Mouse (Mus musculus): ENCODE data around the gene Myo15b.
"Not testable (repeated sequence)": the region's sequence is repeated elsewhere in the genome, so short reads cannot be mapped to it uniquely, and the experiment has no call there.

Gene Myo15b

GRCm38 (mm10) chr11:115830550-115831325, 27.5 kb upstream of the Myo15b start:
- DNase-seq (ENCODE audit: low read depth, low spot score) = no peak

- DNase-seq (ENCODE audit: low read depth, low spot score) = no peak
Observed at GRCm38 (mm10) chr11:115831518-115831917, 26.7 kb upstream of the Myo15b start.

GRCm38 (mm10) chr11:115832064-115832463, 26.1 kb upstream of the Myo15b start:
- DNase-seq (ENCODE audit: low read depth, low spot score) = no peak

GRCm38 (mm10) chr11:115832523-115832922, 25.7 kb upstream of the Myo15b start:
- DNase-seq (ENCODE audit: low read depth, low spot score) = peak; percentile 64

GRCm38 (mm10) chr11:115833021-115833513, 25.1 kb upstream of the Myo15b start:
- DNase-seq (ENCODE audit: low read depth, low spot score) = no peak

GRCm38 (mm10) chr11:115834033-115834432, 24.2 kb upstream of the Myo15b start:
- no peak for DNase-seq (ENCODE audit: low read depth, low spot score)

- DNase-seq (ENCODE audit: low read depth, low spot score) = no peak
Observed at GRCm38 (mm10) chr11:115836656-115837395, 21.4 kb upstream of the Myo15b start.

- no peak for DNase-seq (ENCODE audit: low read depth, low spot score)
Observed at GRCm38 (mm10) chr11:115837606-115838345, 20.4 kb upstream of the Myo15b start.

GRCm38 (mm10) chr11:115838895-115839311, 19.3 kb upstream of the Myo15b start:
- no peak for DNase-seq (ENCODE audit: low read depth, low spot score)

- no peak for DNase-seq (ENCODE audit: low read depth, low spot score)
Observed at GRCm38 (mm10) chr11:115839732-115840131, 18.5 kb upstream of the Myo15b start.

GRCm38 (mm10) chr11:115841044-115841443, 17.2 kb upstream of the Myo15b start:
- no peak for DNase-seq (ENCODE audit: low read depth, low spot score)

- no peak for DNase-seq (ENCODE audit: low read depth, low spot score)
Observed at GRCm38 (mm10) chr11:115841961-115842550, 16.1 kb upstream of the Myo15b start.

- no peak for DNase-seq (ENCODE audit: low read depth, low spot score)
Observed at GRCm38 (mm10) chr11:115843141-115843890, 14.9 kb upstream of the Myo15b start.

GRCm38 (mm10) chr11:115843891-115844239, 14.3 kb upstream of the Myo15b start:
- no peak for DNase-seq (ENCODE audit: low read depth, low spot score)

- no peak for DNase-seq (ENCODE audit: low read depth, low spot score)
Observed at GRCm38 (mm10) chr11:115844240-115844639, 14.0 kb upstream of the Myo15b start.

GRCm38 (mm10) chr11:115845819-115846218, 12.4 kb upstream of the Myo15b start:
- no peak for DNase-seq (ENCODE audit: low read depth, low spot score)

GRCm38 (mm10) chr11:115854674-115855073, 3.5 kb upstream of the Myo15b start:
- DNase-seq (ENCODE audit: low read depth, low spot score) = no peak

GRCm38 (mm10) chr11:115857146-115857545, 1.1 kb upstream of the Myo15b start:
- not testable (repeated sequence) for DNase-seq (ENCODE audit: low read depth, low spot score)

- no peak for DNase-seq (ENCODE audit: low read depth, low spot score)
Observed at GRCm38 (mm10) chr11:115857936-115858335, 270 bp upstream of the Myo15b start.

GRCm38 (mm10) chr11:115859143-115859945, 1.1 kb downstream of the Myo15b start:
- DNase-seq (ENCODE audit: low read depth, low spot score) = peak; percentile 89
